Mouse (Mus musculus): ENCODE data around the gene Tnrc6c.

- TF ChIP-seq CTCF (IDR thresholded peaks at IDR 0.05; ENCODE audit: low read depth, low read length) (no peak), POLR2A (IDR thresholded peaks at IDR 0.05; ENCODE audit: extremely low read depth, insufficient read depth, low read length) (no peak)
Measured at GRCm38 (mm10) chr11:117738123-117738522, 84.0 kb downstream of the Tnrc6c start.
